Mouse (Mus musculus) G1E (cell line): ENCODE results near the gene Itga3.

Source experiments
- CTCF ChIP-seq: IDR thresholded peaks from 2 replicates; pipeline ENCODE4 v1.5.1; 2012; ENCODE audit warnings: low read depth, low read length, inconsistent platforms, mixed read lengths
- GATA1 ChIP-seq: IDR thresholded peaks from 2 replicates; pipeline ENCODE4 v1.6.1; 2012; ENCODE audit warnings: borderline replicate concordance, low read length, inconsistent platforms, mixed read lengths
- GATA2 ChIP-seq: IDR thresholded peaks from 2 replicates; pipeline ENCODE4 v1.6.1; 2012; ENCODE audit warnings: low read depth, low read length, inconsistent platforms, borderline replicate concordance
- POLR2AphosphoS5 ChIP-seq: IDR thresholded peaks from 2 replicates; pipeline ENCODE4 v1.6.1; 2012; ENCODE audit warnings: low read depth, low read length, inconsistent platforms; ENCODE audit not compliant: insufficient replicate concordance
- TAL1 ChIP-seq: conservative IDR thresholded peaks from 2 replicates; pipeline ENCODE4 v1.6.1; 2012; ENCODE audit warnings: low read depth, low read length, inconsistent platforms, mixed read lengths

- TF ChIP-seq CTCF (no peak), POLR2AphosphoS5 (no peak), GATA2 (no peak), GATA1 (no peak), TAL1 (no peak)
Measured at GRCm38 (mm10) chr11:95079256-95079875, 2.8 kb upstream of the Itga3 start.
